Mouse (Mus musculus): Measurements from ENCODE around the gene Naa25.

GRCm38 (mm10) chr5:121380692-121381091 is 17.0 kb upstream of the Naa25 start:
- TF ChIP-seq CTCF (IDR thresholded peaks at IDR 0.05; ENCODE audit: control insufficient read depth, insufficient read depth, low read length): no peak
- no peak for TF ChIP-seq POLR2A (IDR thresholded peaks at IDR 0.05; ENCODE audit: borderline replicate concordance, control insufficient read depth, low read depth, low read length)

Measured in bone marrow, adult 2 months (tissue).